Mouse (Mus musculus): ENCODE results near the gene Prtn3. TPM values are rescaled to one million over a fixed set of nuclear protein-coding genes. Genes with fewer than 3 reads are reported as not detected.

The Prtn3 gene
- polyA plus RNA-seq, 1 experiment from 2014 or later: 1.4 TPM

DNA sequence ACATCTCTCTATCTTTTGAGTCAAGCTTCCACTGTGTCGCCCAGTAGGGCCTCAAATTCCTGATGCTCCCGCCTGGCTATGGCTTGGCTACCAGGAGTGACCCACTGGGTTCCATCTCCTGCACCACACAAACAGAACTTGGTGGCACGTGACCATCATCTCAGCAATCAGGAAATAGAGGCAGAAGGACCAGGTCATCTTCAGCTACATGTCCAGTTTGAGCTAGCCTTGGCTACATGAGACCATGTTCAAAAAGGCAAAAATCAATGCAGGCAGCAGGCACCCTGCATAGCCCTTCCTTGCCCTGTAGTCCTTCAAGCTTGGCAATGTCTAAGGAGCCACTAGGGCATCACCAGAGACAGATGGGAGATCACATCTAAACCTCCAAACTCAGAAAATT is 34.2 kb upstream of the Prtn3 start:
- Histone ChIP-seq H3K9ac (ENCODE audit: low read length) (no peak overlapping the region), H3K27ac (replicated peaks in 1 of 2; ENCODE audit: control insufficient read depth in 1 of 2, insufficient read depth in 1 of 2, low read depth in 2 of 2, low read length in 2 of 2) (peak overlapping the region in 1 of 2 experiments; percentile 90; a peak in 2 of 4 replicates), H3K4me3 (ENCODE audit: control insufficient read depth in 1 of 2, insufficient read depth in 1 of 2, low read depth in 1 of 2, low read length in 2 of 2) (no peak overlapping the region), H3K27me3 (ENCODE audit: control insufficient read depth, insufficient read depth, low read length) (no peaks in the 10 kb centered on the region), H3K4me1 (ENCODE audit: control insufficient read depth in 2 of 2, insufficient read depth in 2 of 2, low read length in 2 of 2) (peaks cover 9 to 12% of the 10 kb centered on the region in 2 experiments), H3K36me3 (ENCODE audit: control insufficient read depth, insufficient read depth, low read length) (no peaks in the 10 kb centered on the region), H3K9me3 (ENCODE audit: control insufficient read depth, low read length) (no peaks in the 10 kb centered on the region), H3K4me2 (ENCODE audit: low read length) (no peak overlapping the region)
- no peak for ATAC-seq (ENCODE audit: insufficient number of reproducible peaks, insufficient read depth, low FRiP score, low read depth)
- 91% methylated on average over 3 of the region's 3 CpGs for WGBS

DNA sequence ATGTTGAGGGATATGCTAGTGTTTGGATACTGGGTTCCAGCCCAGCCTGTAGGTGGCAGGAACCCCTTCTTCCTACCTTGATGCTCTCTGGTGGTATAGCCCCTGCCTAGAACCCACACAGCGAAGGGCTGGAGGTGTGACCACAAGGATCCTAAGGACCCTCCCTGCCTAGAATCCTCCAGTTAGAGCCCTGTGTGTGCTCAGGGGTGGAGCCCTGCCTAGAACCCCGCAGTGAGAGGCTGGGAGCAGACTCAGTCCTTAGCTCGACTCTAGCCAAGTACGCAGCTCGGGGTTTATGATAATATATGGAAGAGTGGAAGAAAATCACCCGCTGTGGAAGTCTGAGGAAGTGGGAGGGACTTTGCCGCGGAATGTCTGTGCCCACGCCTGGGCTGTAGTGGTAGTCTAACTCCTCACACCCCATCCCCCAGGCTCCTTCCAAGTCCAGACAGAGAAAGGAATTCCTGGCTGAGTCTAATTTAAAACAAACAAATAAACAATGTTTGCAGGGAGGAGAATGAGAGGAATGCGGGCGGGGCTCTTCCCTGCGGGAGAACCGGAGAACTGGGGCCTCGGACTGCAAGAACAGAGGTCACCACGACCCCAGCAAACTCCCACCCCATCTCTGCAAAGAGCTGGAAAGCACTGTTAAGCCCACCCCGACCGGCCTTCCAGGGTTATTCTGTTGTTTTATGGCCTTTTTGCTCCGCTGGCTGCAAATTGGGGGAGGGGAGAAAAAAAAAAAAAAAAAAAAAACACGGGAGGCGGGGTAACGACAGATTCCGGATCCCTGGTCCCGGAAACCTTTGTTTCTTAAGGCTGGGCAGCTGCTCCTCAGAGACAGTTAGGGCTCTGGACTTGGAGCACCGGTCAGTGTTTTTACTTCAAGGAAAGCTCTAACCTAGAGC is 33.4 kb upstream of the Prtn3 start:
- Histone ChIP-seq H3K36me3 (ENCODE audit: control insufficient read depth, insufficient read depth, low read length) (no peaks in the 10 kb centered on the region), H3K9me3 (ENCODE audit: control insufficient read depth, low read length) (no peaks in the 10 kb centered on the region), H3K27me3 (ENCODE audit: control insufficient read depth, insufficient read depth, low read length) (no peaks in the 10 kb centered on the region), H3K4me1 (ENCODE audit: control insufficient read depth in 2 of 2, insufficient read depth in 2 of 2, low read length in 2 of 2) (peaks cover 9 to 12% of the 10 kb centered on the region in 2 experiments), H3K4me3 (ENCODE audit: control insufficient read depth in 1 of 2, insufficient read depth in 1 of 2, low read depth in 1 of 2, low read length in 2 of 2) (peak overlapping the region; percentile 43 to 45), H3K4me2 (ENCODE audit: low read length) (peak overlapping the region; percentile 86), H3K27ac (replicated peaks in 1 of 2; ENCODE audit: control insufficient read depth in 1 of 2, insufficient read depth in 1 of 2, low read depth in 2 of 2, low read length in 2 of 2) (peak overlapping the region; percentile 68 to 90), H3K9ac (ENCODE audit: low read length) (peak overlapping the region; percentile 79)
- peak; percentile 82 for ATAC-seq (ENCODE audit: insufficient number of reproducible peaks, insufficient read depth, low FRiP score, low read depth)
- WGBS: under 1% methylated on average over 24 of the region's 24 CpGs

DNA sequence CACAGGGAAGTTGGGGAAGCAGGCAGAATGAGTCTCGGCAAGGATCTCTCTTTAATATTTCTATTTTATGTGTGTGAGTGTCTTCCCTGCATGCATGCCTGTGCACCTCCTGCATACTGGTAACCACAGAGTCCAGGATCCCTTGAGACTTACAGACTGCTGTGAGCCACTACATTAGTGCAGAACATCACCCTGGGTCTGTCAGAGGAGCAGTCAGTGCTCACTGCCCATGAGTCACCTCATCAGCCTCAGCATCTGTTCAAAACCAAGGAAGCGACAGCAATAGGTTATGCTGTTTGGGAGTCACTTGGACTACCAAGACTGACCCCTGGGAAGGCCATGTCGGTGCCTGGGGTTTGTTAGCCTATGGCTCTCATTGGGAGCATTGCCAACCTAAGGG is 32.0 kb upstream of the Prtn3 start:
- H3K9me3 ChIP-seq (ENCODE audit: control insufficient read depth, low read length): no peaks in the 10 kb centered on the region
- 62% methylated on average over 3 of the region's 3 CpGs for WGBS
- no peaks in the 10 kb centered on the region for H3K27me3 ChIP-seq (ENCODE audit: control insufficient read depth, insufficient read depth, low read length)
- peaks cover 9 to 12% of the 10 kb centered on the region in 2 experiments for H3K4me1 ChIP-seq (ENCODE audit: control insufficient read depth in 2 of 2, insufficient read depth in 2 of 2, low read length in 2 of 2)
- no peak overlapping the region for H3K9ac ChIP-seq (ENCODE audit: low read length)
- no peak overlapping the region for H3K4me3 ChIP-seq (ENCODE audit: control insufficient read depth in 1 of 2, insufficient read depth in 1 of 2, low read depth in 1 of 2, low read length in 2 of 2)
- no peak overlapping the region for H3K4me2 ChIP-seq (ENCODE audit: low read length)
- no peaks in the 10 kb centered on the region for H3K36me3 ChIP-seq (ENCODE audit: control insufficient read depth, insufficient read depth, low read length)
- H3K27ac ChIP-seq (replicated peaks in 1 of 2; ENCODE audit: control insufficient read depth in 1 of 2, insufficient read depth in 1 of 2, low read depth in 2 of 2, low read length in 2 of 2): no peak overlapping the region
- no peak for ATAC-seq (ENCODE audit: insufficient number of reproducible peaks, insufficient read depth, low FRiP score, low read depth)

DNA sequence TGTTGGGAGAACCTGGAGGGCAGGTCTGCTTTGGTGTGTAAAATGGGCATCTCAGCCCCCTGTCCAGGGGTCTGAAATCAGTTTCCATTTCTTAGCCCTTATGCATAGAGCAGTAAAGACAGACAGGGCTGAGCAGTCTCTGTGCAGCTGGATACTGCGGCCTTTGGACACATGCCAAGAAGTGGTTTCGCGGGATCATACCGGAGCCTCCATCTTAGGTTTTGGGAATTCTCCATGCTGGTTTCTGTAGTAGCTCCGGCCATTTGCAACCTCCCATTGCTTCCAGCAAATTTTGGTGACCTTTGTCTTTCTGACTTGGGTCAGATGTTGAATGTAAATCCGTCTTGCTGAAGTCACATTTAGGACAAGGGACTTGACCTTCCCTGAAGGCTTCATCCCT is 30.8 kb upstream of the Prtn3 start:
- no peaks in the 10 kb centered on the region for H3K27me3 ChIP-seq (ENCODE audit: control insufficient read depth, insufficient read depth, low read length)
- H3K4me3 ChIP-seq (ENCODE audit: control insufficient read depth in 1 of 2, insufficient read depth in 1 of 2, low read depth in 1 of 2, low read length in 2 of 2): no peak overlapping the region
- 68% methylated on average over 6 of the region's 6 CpGs for WGBS
- H3K9me3 ChIP-seq (ENCODE audit: control insufficient read depth, low read length): no peaks in the 10 kb centered on the region
- H3K36me3 ChIP-seq (ENCODE audit: control insufficient read depth, insufficient read depth, low read length): no peaks in the 10 kb centered on the region
- H3K9ac ChIP-seq (ENCODE audit: low read length): no peak overlapping the region
- H3K4me2 ChIP-seq (ENCODE audit: low read length): no peak overlapping the region
- no peak overlapping the region for H3K27ac ChIP-seq (replicated peaks in 1 of 2; ENCODE audit: control insufficient read depth in 1 of 2, insufficient read depth in 1 of 2, low read depth in 2 of 2, low read length in 2 of 2)
- H3K4me1 ChIP-seq (ENCODE audit: control insufficient read depth in 2 of 2, insufficient read depth in 2 of 2, low read length in 2 of 2): peaks cover 9 to 12% of the 10 kb centered on the region in 2 experiments
- ATAC-seq (ENCODE audit: insufficient number of reproducible peaks, insufficient read depth, low FRiP score, low read depth): no peak

DNA sequence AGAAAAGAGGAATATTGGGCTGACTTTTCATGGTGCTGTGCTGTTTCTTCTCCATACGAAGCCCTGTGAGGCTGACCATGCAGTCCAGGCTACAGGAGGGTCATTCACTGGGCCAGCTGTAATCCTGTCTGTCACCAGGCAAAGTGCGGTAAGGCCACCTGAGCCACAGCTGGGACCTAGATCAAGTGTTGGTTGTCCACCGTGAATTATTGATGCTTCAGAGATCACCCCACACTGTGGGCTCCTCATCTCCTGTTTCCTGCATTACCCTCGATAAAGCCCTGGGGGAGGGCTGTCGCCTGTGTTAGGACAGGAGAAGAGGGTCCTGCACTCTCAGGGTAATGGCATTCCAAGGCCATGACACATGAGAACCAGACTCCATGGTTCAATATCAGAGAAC is 27.7 kb upstream of the Prtn3 start:
- no peak overlapping the region for H3K4me3 ChIP-seq (ENCODE audit: control insufficient read depth in 1 of 2, insufficient read depth in 1 of 2, low read depth in 1 of 2, low read length in 2 of 2)
- H3K9me3 ChIP-seq (ENCODE audit: control insufficient read depth, low read length): no peaks in the 10 kb centered on the region
- H3K4me1 ChIP-seq (ENCODE audit: control insufficient read depth in 2 of 2, insufficient read depth in 2 of 2, low read length in 2 of 2): peaks cover 13 to 21% of the 10 kb centered on the region in 2 experiments
- no peak for ATAC-seq (ENCODE audit: insufficient number of reproducible peaks, insufficient read depth, low FRiP score, low read depth)
- no peak overlapping the region for H3K9ac ChIP-seq (ENCODE audit: low read length)
- no peaks in the 10 kb centered on the region for H3K36me3 ChIP-seq (ENCODE audit: control insufficient read depth, insufficient read depth, low read length)
- 39% methylated on average over 5 of the region's 5 CpGs for WGBS
- no peak overlapping the region for H3K27ac ChIP-seq (replicated peaks in 1 of 2; ENCODE audit: control insufficient read depth in 1 of 2, insufficient read depth in 1 of 2, low read depth in 2 of 2, low read length in 2 of 2)
- H3K4me2 ChIP-seq (ENCODE audit: low read length): no peak overlapping the region
- H3K27me3 ChIP-seq (ENCODE audit: control insufficient read depth, insufficient read depth, low read length): no peaks in the 10 kb centered on the region

DNA sequence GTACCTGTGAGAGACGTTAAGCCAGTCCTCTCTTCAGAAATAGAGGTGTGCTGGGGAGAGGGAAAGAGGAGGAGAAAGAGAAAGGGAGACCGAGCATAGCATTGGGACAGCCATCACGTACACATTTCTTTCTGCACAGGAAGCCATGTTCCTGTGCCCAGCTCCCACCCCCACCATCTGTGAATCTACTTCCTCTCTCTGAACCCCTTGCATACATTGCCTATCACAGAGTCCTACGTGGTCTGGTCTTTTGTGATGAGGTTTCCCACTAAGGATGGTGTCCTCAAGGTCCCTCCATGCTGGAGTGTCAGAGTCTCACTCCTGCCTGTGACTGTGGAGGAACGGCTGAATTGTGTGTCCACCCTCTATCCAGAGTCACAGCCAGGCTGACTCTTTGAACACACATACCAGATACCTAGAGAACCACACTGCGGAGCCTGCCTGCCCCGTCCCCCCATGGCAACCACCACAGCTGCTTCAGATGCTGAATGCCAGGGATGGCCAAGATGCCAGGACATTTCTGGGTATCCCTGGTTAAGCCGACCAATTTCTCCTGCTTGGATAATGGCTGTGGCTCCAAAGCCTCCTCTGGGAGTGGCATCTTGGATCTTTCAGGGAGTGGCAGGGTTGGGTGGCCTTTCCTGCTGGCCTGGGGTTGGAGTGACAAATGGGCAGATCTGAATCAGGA is 24.2 kb upstream of the Prtn3 start:
- H3K4me3 ChIP-seq (ENCODE audit: control insufficient read depth in 1 of 2, insufficient read depth in 1 of 2, low read depth in 1 of 2, low read length in 2 of 2): no peak overlapping the region
- H3K4me2 ChIP-seq (ENCODE audit: low read length): no peak overlapping the region
- no peaks in the 10 kb centered on the region for H3K9me3 ChIP-seq (ENCODE audit: control insufficient read depth, low read length)
- no peak overlapping the region for H3K27ac ChIP-seq (replicated peaks in 1 of 2; ENCODE audit: control insufficient read depth in 1 of 2, insufficient read depth in 1 of 2, low read depth in 2 of 2, low read length in 2 of 2)
- 66% methylated on average over 8 of the region's 8 CpGs for WGBS
- no peak overlapping the region for H3K9ac ChIP-seq (ENCODE audit: low read length)
- no peaks in the 10 kb centered on the region for H3K36me3 ChIP-seq (ENCODE audit: control insufficient read depth, insufficient read depth, low read length)
- H3K4me1 ChIP-seq (ENCODE audit: control insufficient read depth in 2 of 2, insufficient read depth in 2 of 2, low read length in 2 of 2): peaks cover 26% of the 10 kb centered on the region in 2 experiments
- no peaks in the 10 kb centered on the region for H3K27me3 ChIP-seq (ENCODE audit: control insufficient read depth, insufficient read depth, low read length)
- ATAC-seq (ENCODE audit: insufficient number of reproducible peaks, insufficient read depth, low FRiP score, low read depth): no peak

DNA sequence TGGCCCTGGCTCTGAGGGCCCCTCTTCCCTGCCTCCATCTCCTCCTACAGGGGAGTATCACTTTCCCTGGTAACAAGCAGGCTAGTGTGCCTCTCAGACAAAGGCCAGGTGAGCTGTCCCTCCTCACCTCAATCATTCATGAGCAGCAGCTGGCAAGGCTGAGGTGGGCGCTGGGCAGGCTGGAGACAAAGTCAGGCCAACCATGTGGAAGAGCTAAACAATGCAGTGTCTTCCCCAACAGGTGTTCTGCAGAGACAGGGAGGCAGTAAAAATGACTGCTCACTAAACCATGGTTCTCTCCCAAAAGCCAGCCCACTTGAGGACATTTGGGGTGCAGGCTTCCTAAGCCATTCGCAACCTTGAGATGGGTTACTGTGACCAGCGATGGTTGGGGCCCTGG is 22.6 kb upstream of the Prtn3 start:
- H3K4me2 ChIP-seq (ENCODE audit: low read length): peak overlapping the region; percentile 93
- no peak overlapping the region for H3K4me3 ChIP-seq (ENCODE audit: control insufficient read depth in 1 of 2, insufficient read depth in 1 of 2, low read depth in 1 of 2, low read length in 2 of 2)
- ATAC-seq (ENCODE audit: insufficient number of reproducible peaks, insufficient read depth, low FRiP score, low read depth): no peak
- no peaks in the 10 kb centered on the region for H3K27me3 ChIP-seq (ENCODE audit: control insufficient read depth, insufficient read depth, low read length)
- 73% methylated on average over 3 of the region's 3 CpGs for WGBS
- H3K4me1 ChIP-seq (ENCODE audit: control insufficient read depth in 2 of 2, insufficient read depth in 2 of 2, low read length in 2 of 2): peaks cover 29 to 36% of the 10 kb centered on the region in 2 experiments
- H3K36me3 ChIP-seq (ENCODE audit: control insufficient read depth, insufficient read depth, low read length): peaks cover 11% of the 10 kb centered on the region; the same call in 1 of the 2 replicates
- H3K27ac ChIP-seq (replicated peaks in 1 of 2; ENCODE audit: control insufficient read depth in 1 of 2, insufficient read depth in 1 of 2, low read depth in 2 of 2, low read length in 2 of 2): peak overlapping the region; percentile 100
- no peaks in the 10 kb centered on the region for H3K9me3 ChIP-seq (ENCODE audit: control insufficient read depth, low read length)
- H3K9ac ChIP-seq (ENCODE audit: low read length): peak overlapping the region; percentile 90
